Mouse (Mus musculus) induced T-regulatory cell, adult 2 months (primary cell): Measurements from ENCODE around the gene Gm29427.
"Not testable (repeated sequence)": the region's sequence is repeated elsewhere in the genome, so short reads cannot be mapped to it uniquely, and the experiment has no call there.

Experiments used
- DNase-seq: peaks from one replicate; pipeline ENCODE4 v3.0.0-alpha.2; 2012; ENCODE audit warnings: low read depth

Gm29427 gene

GRCm38 (mm10) chr1:130659641-130660040 is 56.0 kb downstream of the Gm29427 start:
- DNase-seq, result not testable (repeated sequence)

- DNase-seq, result no peak
Measured at GRCm38 (mm10) chr1:130644103-130644502, 71.5 kb downstream of the Gm29427 start.

- no peak for DNase-seq
Measured at GRCm38 (mm10) chr1:130640967-130641366, 74.6 kb downstream of the Gm29427 start.

DNA sequence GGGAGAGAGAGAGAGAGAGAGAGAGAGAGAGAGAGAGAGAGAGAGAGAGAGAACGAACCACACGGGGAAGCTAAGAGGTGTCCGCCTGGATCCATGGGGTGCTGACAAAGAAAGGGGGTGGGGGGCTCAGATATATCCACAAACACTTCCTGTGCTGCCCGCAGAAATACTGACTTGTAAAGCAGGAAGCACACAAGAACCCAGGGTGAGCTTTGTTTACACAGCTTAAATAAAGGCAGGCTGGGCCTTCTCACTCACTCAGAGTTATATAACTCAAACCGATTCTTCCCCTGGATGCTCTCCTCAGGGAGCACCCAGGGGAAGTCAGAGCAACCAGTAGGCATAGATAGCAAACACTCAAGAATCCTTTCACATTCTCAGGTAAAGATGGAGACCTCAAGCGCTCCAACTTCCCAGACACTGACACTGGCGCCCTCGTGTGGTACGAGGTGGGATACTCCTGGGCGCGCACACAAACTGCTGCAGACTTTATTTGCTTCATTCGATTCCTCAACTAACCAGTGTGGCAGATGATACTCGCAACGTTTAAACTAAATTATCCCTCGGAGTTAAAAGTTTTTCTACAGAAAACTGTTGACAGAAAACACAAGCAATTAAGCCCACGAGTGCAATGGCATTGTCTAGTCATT is 81.7 kb downstream of the Gm29427 start:
- DNase-seq, result peak; percentile 87

DNA sequence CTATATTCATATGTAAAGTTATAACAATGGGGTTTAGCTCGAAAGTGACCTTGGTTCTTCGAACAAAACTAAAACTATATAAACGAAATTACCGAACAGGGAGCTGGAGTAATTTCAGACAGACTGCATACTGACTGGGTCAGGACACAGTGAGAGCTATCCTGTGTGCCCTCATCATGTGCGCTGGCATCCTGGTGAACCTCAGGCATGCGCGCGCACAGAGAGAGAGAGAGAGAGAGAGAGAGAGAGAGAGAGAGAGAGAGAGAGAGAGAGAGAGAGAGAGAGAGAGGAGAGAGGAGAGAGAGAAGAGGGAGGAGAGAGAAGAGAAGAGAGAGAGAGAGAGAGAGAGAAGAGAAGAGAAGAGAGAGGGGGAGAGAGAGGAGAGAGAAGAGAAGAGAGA is 82.3 kb downstream of the Gm29427 start:
- DNase-seq, result no peak

DNA sequence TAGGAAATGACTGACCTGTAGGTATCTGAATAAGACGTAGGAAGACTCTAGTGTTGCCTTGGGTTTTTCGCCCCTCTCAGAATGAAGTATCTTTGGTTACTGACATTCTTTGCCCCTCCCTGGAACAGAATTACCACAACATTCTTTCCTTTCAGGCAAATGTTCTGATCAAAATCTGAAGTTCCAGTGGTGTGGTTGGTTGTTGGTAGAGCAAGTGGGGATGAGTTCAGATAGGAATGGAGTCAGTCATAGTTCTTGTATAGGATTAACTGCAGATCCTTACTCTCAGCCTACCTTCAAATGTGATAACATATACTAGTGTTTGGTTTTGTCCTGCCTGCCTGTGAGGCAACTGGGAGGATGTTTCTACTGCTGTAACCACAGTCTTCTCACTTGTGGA is 86.1 kb downstream of the Gm29427 start, which contains the start of gene Zp3r:
Gene Zp3r, minus strand, starts transcription at position 101 of the 400 bp plus-strand sequence.
- DNase-seq, result no peak
